Mouse (Mus musculus) embryonic fibroblast, embryonic 13.5 days (primary cell): ENCODE measurements around the gene Ppp2r5e. TPM values are rescaled to one million over a fixed set of nuclear protein-coding genes. Genes with fewer than 3 reads are reported as not detected.

Experiments used
- H3K27ac ChIP-seq: 2 replicates; pipeline ENCODE4 v1.5.1; 2012; ENCODE audit warnings: low read length, control low read depth, inconsistent platforms; ENCODE audit not compliant: insufficient read depth
- H3K4me1 ChIP-seq: 2 replicates; pipeline ENCODE4 v1.6.1; 2011; ENCODE audit warnings: low read length; ENCODE audit not compliant: control insufficient read depth, insufficient read depth
- H3K4me3 ChIP-seq: 2 replicates; pipeline ENCODE4 v1.5.1; 2011; ENCODE audit warnings: mild to moderate bottlenecking, control low read depth, low read length; ENCODE audit not compliant: insufficient read depth
- CTCF ChIP-seq: IDR thresholded peaks from 2 replicates; pipeline ENCODE4 v1.5.1; 2011; ENCODE audit warnings: mild to moderate bottlenecking, control low read depth, low read length, moderate library complexity, borderline replicate concordance; ENCODE audit not compliant: insufficient read depth
- POLR2A ChIP-seq: IDR thresholded peaks from 2 replicates; pipeline ENCODE4 v1.6.1; 2011; ENCODE audit warnings: low read depth, mild to moderate bottlenecking, control low read depth, low read length, moderate library complexity
- polyA plus RNA-seq: library from polyadenylated mRNA; stranded (reverse); fragments of >200 nt; gene quantifications from 2 replicates; pipeline ENCODE4 v1.2.4, GENCODE M21; 2011; ENCODE audit warnings: low read depth; ENCODE audit not compliant: missing spikeins, insufficient read length

Gene Ppp2r5e
- polyA plus RNA-seq, 1 experiment, result 43.2 TPM

- Histone ChIP-seq H3K4me1 (no peaks in the 10 kb centered on the region; the same call in none of the 2 replicates), H3K4me3 (no peak overlapping the region), H3K27ac (no peak overlapping the region)
- TF ChIP-seq CTCF (no peak), POLR2A (no peak)
These were observed 171.2 kb downstream of the Ppp2r5e start for GRCm38 (mm10) chr12:75424817-75425216.

GRCm38 (mm10) chr12:75424359-75424758 lies 171.7 kb downstream of the Ppp2r5e start:
- TF ChIP-seq POLR2A (no peak), CTCF (no peak)
- no peak overlapping the region for H3K4me3 ChIP-seq
- no peaks in the 10 kb centered on the region; the same call in none of the 2 replicates for H3K4me1 ChIP-seq
- no peak overlapping the region for H3K27ac ChIP-seq

- H3K4me1 ChIP-seq, result no peaks in the 10 kb centered on the region
- TF ChIP-seq CTCF (no peak), POLR2A (no peak)
- H3K27ac ChIP-seq, result no peak within 1 kb of the TSS
- H3K4me3 ChIP-seq, result no peak within 1 kb of the TSS
These were observed 179.4 kb downstream of the Ppp2r5e start, which contains the start of gene Gphb5 for GRCm38 (mm10) chr12:75416681-75417080. Gene Gphb5 (minus strand): TSS chr12:75416781.

GRCm38 (mm10) chr12:75414991-75415390 lies 181.1 kb downstream of the Ppp2r5e start:
- Histone ChIP-seq H3K4me3 (no peak overlapping the region), H3K27ac (no peak overlapping the region), H3K4me1 (no peaks in the 10 kb centered on the region)
- no peak for TF ChIP-seq CTCF
- TF ChIP-seq POLR2A, result no peak

GRCm38 (mm10) chr12:75412964-75413363 lies 183.1 kb downstream of the Ppp2r5e start:
- Histone ChIP-seq H3K4me3 (no peak overlapping the region), H3K27ac (no peak overlapping the region), H3K4me1 (no peaks in the 10 kb centered on the region)
- no peak for TF ChIP-seq POLR2A
- TF ChIP-seq CTCF, result no peak

Other genes with a start within 250 kb of the Ppp2r5e start
- gene Gphb5, start 179.5 kb downstream of the Ppp2r5e start, polyA plus RNA-seq, result not detected in 2 replicates
- 25.5 and 32.7 TPM in 2 replicates for gene Wdr89, start 73.3 kb upstream of the Ppp2r5e start, polyA plus RNA-seq
- 27.9 TPM in 2 replicates for gene Sgpp1, start 139.5 kb upstream of the Ppp2r5e start, polyA plus RNA-seq
- 10.9 TPM in 2 replicates for gene Syne2, start 221.9 kb upstream of the Ppp2r5e start, polyA plus RNA-seq